Mouse (Mus musculus): ENCODE measurements around the gene Pld6.

- TF ChIP-seq CHD2 (IDR thresholded peaks at IDR 0.05; ENCODE audit: low read length) (no peak), CTCF (conservative IDR thresholded peaks at IDR 0.05 in 1 of 2, IDR thresholded peaks at IDR 0.05 in 1 of 2; ENCODE audit: low read depth in 2 of 2, low read length in 2 of 2) (no peak), POLR2A (IDR thresholded peaks at IDR 0.05; ENCODE audit: low read depth, low read length) (no peak)
These were observed 25.8 kb upstream of the Pld6 start for GRCm38 (mm10) chr11:59813276-59813675.
